Mouse (Mus musculus) natural killer cell, adult 2 months (primary cell): ENCODE measurements around the gene Ttc23l.
"Not testable (repeated sequence)": the region's sequence is repeated elsewhere in the genome, so short reads cannot be mapped to it uniquely, and the experiment has no call there.

Source experiments
- DNase-seq, 2 experiments: peaks; one replicate each; pipeline ENCODE4 v3.0.0; 2022; ENCODE audit warnings: low spot score in 2 of 2

Gene Ttc23l

GRCm38 (mm10) chr15:10515166-10515565, 43.3 kb downstream of the Ttc23l start:
- DNase-seq, result no peak

- no peak for DNase-seq
Measured at GRCm38 (mm10) chr15:10506099-10506498, 52.4 kb downstream of the Ttc23l start.

- DNase-seq, result no peak
Measured at GRCm38 (mm10) chr15:10500838-10501719, 57.4 kb downstream of the Ttc23l start.

- DNase-seq, result no peak
Measured at GRCm38 (mm10) chr15:10500035-10500434, 58.4 kb downstream of the Ttc23l start.

- no peak for DNase-seq
Measured at GRCm38 (mm10) chr15:10499593-10499992, 58.9 kb downstream of the Ttc23l start.

GRCm38 (mm10) chr15:10496696-10497095, 61.8 kb downstream of the Ttc23l start:
- DNase-seq, result not testable (repeated sequence)

- no peak for DNase-seq
Measured at GRCm38 (mm10) chr15:10495944-10496343, 62.5 kb downstream of the Ttc23l start.

GRCm38 (mm10) chr15:10490101-10490500, 68.4 kb downstream of the Ttc23l start:
- no peak for DNase-seq

GRCm38 (mm10) chr15:10487246-10487645, 71.2 kb downstream of the Ttc23l start:
- DNase-seq, result no peak

GRCm38 (mm10) chr15:10486365-10486839, 72.1 kb downstream of the Ttc23l start:
- no peak for DNase-seq

GRCm38 (mm10) chr15:10485484-10486364, 72.7 kb downstream of the Ttc23l start, which contains the start of the genes Brix1 and Rad1:
Gene Brix1 (minus strand): TSS chr15:10485947.
Gene Rad1 (plus strand): TSS chr15:10486018.
- peak; percentile 90 to 94 for DNase-seq

GRCm38 (mm10) chr15:10470941-10471340, 87.5 kb downstream of the Ttc23l start:
- DNase-seq, result no peak

GRCm38 (mm10) chr15:10470151-10470831, 88.2 kb downstream of the Ttc23l start, which contains the start of gene Dnajc21:
Gene Dnajc21 (minus strand): TSS chr15:10470516.
- peak; percentile 76 to 79 for DNase-seq

GRCm38 (mm10) chr15:10469641-10470150, 88.8 kb downstream of the Ttc23l start:
- DNase-seq, result no peak

- no peak for DNase-seq
Measured at GRCm38 (mm10) chr15:10468761-10469160, 89.7 kb downstream of the Ttc23l start.

- DNase-seq, result no peak
Measured at GRCm38 (mm10) chr15:10464678-10465077, 93.8 kb downstream of the Ttc23l start.

- no peak for DNase-seq
Measured at GRCm38 (mm10) chr15:10463555-10463954, 94.9 kb downstream of the Ttc23l start.

GRCm38 (mm10) chr15:10460986-10461385, 97.5 kb downstream of the Ttc23l start:
- DNase-seq, result no peak
